Mouse (Mus musculus) heart, postnatal 0 days (tissue): ENCODE data around the gene Gm21992. TPM values are rescaled to one million over a fixed set of nuclear protein-coding genes. Genes with fewer than 3 reads are reported as not detected.

ENCODE experiments used
- ATAC-seq: fragments of 200-750 bp; cut with Nextera tagmentation; 2 replicates; pipeline ENCODE4 v1.8.0; 2017; ENCODE audit warnings: low read depth, moderate number of reproducible peaks, moderate library complexity; ENCODE audit not compliant: insufficient read depth
- DNase-seq: peaks from one replicate; pipeline ENCODE4 v3.0.0-alpha.2; 2016; ENCODE audit warnings: low spot score
- H3K27ac ChIP-seq: fragments of 300-500 bp; sonication (generic); 2 replicates; pipeline ENCODE4 v1.5.1; 2014; ENCODE audit warnings: low read depth, mild to moderate bottlenecking
- H3K27me3 ChIP-seq: fragments of 300-500 bp; sonication (generic); 2 replicates; pipeline ENCODE4 v1.6.1; 2014; ENCODE audit warnings: low read length, mixed read lengths; ENCODE audit not compliant: control insufficient read depth, insufficient read depth
- H3K36me3 ChIP-seq: fragments of 300-500 bp; sonication (generic); replicated peaks from 2 replicates; pipeline ENCODE4 v1.6.1; 2014; ENCODE audit warnings: low read length, mixed read lengths; ENCODE audit not compliant: control insufficient read depth, insufficient read depth
- H3K4me1 ChIP-seq: fragments of 300-500 bp; sonication (generic); 2 replicates; pipeline ENCODE4 v1.6.1; 2014; ENCODE audit warnings: antibody characterized with exemption; ENCODE audit not compliant: control insufficient read depth, insufficient read depth
- H3K4me2 ChIP-seq: fragments of 300-500 bp; sonication (generic); 2 replicates; pipeline ENCODE4 v1.6.1; 2014; ENCODE audit warnings: low read depth, mild to moderate bottlenecking, low read length, moderate library complexity
- H3K4me3 ChIP-seq: fragments of 300-500 bp; sonication (generic); 2 replicates; pipeline ENCODE4 v1.5.1; 2014; ENCODE audit warnings: low read depth, low read length
- H3K9ac ChIP-seq: fragments of 300-500 bp; sonication (generic); replicated peaks from 2 replicates; pipeline ENCODE4 v1.6.1; 2014; ENCODE audit warnings: low read depth, low read length, mixed read lengths
- H3K9me3 ChIP-seq: fragments of 300-500 bp; sonication (generic); replicated peaks from 2 replicates; pipeline ENCODE4 v1.6.1; 2016; ENCODE audit warnings: low read length; ENCODE audit not compliant: control insufficient read depth
- CTCF ChIP-seq: IDR thresholded peaks from 2 replicates; pipeline ENCODE4 v1.5.1; 2016; ENCODE audit warnings: antibody characterized with exemption, control low read depth, low read depth
- EP300 ChIP-seq: IDR thresholded peaks from 2 replicates; pipeline ENCODE4 v1.6.1; 2016; ENCODE audit warnings: antibody characterized with exemption, low read depth
- WGBS: fragments of 180-500 bp; shearing (Covaris S2); extraction: QIAGEN DNeasy Blood & Tissue Kit; methylation state at CpG from one replicate; pipeline ENCODE4 v1.1.7; 2014; 5-methylcytosine and 5-hydroxymethylcytosine counted together
- polyA plus RNA-seq: library from polyadenylated mRNA; unstranded; fragments of >200 nt; fragmentation: Nextera tagmentation; extraction: Ambion mirVana; gene quantifications from 2 replicates; pipeline ENCODE4 v1.2.1, GENCODE M21; 2015
- total RNA-seq: library from RNA; depleted of rRNA; stranded (reverse); fragments of >200 nt; gene quantifications from 2 replicates; pipeline ENCODE4 v1.2.3, GENCODE M21; 2014; ENCODE audit warnings: low replicate concordance; rRNA removed

The Gm21992 gene
- total RNA-seq (3.7 and 12.4 TPM in 2 replicates), polyA plus RNA-seq (17.6 and 21.6 TPM in 2 replicates)

DNA sequence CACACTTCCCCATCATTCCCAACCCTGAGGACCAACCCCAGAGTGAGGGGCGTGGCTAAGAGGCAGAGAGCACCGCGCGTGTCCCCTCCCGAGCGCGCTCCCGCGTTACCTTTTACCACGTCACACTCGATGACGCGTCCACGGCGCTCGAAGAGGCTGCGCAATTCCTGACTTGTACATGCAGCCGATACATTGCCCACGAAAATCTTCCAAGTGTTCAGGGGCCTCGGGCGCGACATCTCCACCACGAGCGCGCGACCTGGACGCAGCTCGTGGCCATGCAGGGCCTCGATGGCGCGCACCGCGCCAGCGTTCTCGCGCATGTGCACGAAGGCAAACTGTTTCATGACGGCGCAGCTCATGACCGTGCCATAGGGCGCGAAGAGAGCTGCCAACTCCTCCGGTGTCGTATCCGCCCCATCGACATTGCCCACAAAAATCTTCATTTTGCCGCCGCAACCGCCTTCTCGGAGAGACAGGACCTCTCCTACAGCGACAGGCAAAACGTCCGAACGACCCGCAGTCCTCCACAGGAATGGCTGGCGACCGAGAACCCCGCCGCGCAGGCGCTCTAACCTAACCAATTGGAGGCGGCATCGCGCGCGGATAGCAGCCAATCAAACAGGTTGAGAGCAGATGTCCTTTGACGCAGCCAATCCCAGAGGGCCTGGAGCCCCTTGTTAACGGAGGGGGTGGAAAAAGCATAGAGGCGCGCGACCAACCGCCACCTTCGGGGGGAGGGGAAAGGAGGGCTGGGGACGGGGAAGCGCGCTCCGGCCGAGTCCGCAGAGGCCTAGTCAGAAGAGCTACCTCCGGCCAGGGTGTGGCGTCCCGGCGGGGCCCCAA, at the start of gene Gm21992, which contains the start of gene Rbm14:
Gene Gm21992, minus strand, starts transcription at position 550 of the 846 bp plus-strand sequence.
Gene Rbm14, minus strand, starts transcription at position 572 of the 846 bp plus-strand sequence.
- peak within 1 kb of the TSS; percentile 77 for H3K4me3 ChIP-seq
- ATAC-seq (peak; percentile 98), DNase-seq (peak; percentile 99)
- H3K36me3 ChIP-seq, result no peaks in the 10 kb centered on the region
- H3K9ac ChIP-seq, result peak within 1 kb of the TSS; percentile 70
- under 1% methylated on average over 83 of the region's 83 CpGs for WGBS
- H3K9me3 ChIP-seq, result no peaks in the 10 kb centered on the region
- no peaks in the 10 kb centered on the region for H3K27me3 ChIP-seq
- H3K27ac ChIP-seq, result peak within 1 kb of the TSS; percentile 93
- H3K4me1 ChIP-seq, result peaks cover 18% of the 10 kb centered on the region; the same call in 1 of the 2 replicates
- TF ChIP-seq CTCF (no peak), EP300 (peak; percentile 24; the same call in 1 of the 2 replicates)
- peak within 1 kb of the TSS; percentile 99 for H3K4me2 ChIP-seq

DNA sequence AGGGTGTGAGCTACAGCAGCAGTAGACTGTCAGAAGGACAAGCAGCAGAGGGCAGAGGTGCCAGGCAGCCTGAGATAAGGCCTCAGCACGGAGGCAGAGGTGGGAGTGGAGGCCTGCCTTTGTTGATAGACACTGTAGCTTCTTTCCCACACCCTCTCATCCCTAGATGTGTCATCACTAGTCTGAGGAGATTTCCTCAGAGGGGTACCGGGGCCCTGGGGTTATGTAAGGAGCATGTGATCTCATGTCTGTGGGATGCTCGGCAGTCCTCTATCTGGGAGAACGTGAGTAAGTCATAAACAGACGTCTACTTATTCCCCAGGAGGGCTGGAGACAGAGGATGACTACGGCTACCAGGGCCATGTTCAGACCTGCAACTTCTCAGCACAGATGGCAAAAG, 47.7 kb upstream of the Gm21992 start:
- Histone ChIP-seq H3K9ac (no peak overlapping the region), H3K27me3 (no peaks in the 10 kb centered on the region), H3K9me3 (no peaks in the 10 kb centered on the region), H3K4me2 (no peak overlapping the region), H3K36me3 (peaks cover 4% of the 10 kb centered on the region; the same call in 1 of the 2 replicates), H3K4me3 (no peak overlapping the region), H3K27ac (no peak overlapping the region), H3K4me1 (0 out of 2 replicates have a peak, but pooled peaks cover 6% of the 10 kb centered on the region)
- no peak for TF ChIP-seq CTCF
- no peak for TF ChIP-seq EP300
- DNase-seq (no peak), ATAC-seq (no peak)
- 33% methylated on average over 6 of the region's 6 CpGs for WGBS

GRCm38 (mm10) chr19:4855951-4856350, 44.5 kb upstream of the Gm21992 start:
- 0 out of 2 replicates have a peak, but pooled peaks cover 6% of the 10 kb centered on the region for H3K4me1 ChIP-seq
- no peak overlapping the region for H3K27ac ChIP-seq
- H3K4me3 ChIP-seq, result peak overlapping the region; percentile 56; the same call in 1 of the 2 replicates
- ATAC-seq, result no peak
- TF ChIP-seq CTCF (no peak), EP300 (no peak)
- 80% methylated on average over 4 of the region's 4 CpGs for WGBS
- H3K9me3 ChIP-seq, result no peaks in the 10 kb centered on the region
- no peaks in the 10 kb centered on the region for H3K27me3 ChIP-seq
- peak overlapping the region; percentile 95 for H3K4me2 ChIP-seq
- no peak for DNase-seq
- no peaks in the 10 kb centered on the region; the same call in 1 of the 2 replicates for H3K36me3 ChIP-seq
- no peak overlapping the region for H3K9ac ChIP-seq

- peak overlapping the region; percentile 56; the same call in 1 of the 2 replicates for H3K27ac ChIP-seq
Observed at GRCm38 (mm10) chr19:4855470-4855820, 44.0 kb upstream of the Gm21992 start.

GRCm38 (mm10) chr19:4854552-4855469, 43.4 kb upstream of the Gm21992 start, which contains the start of gene Ctsf:
Ctsf (plus strand) TSS chr19:4855130.
- DNase-seq (peak; percentile 79), ATAC-seq (peak; percentile 92)
- H3K9ac ChIP-seq, result peak within 1 kb of the TSS; percentile 56
- peak within 1 kb of the TSS; percentile 56 for H3K4me3 ChIP-seq
- no peaks in the 10 kb centered on the region for H3K36me3 ChIP-seq
- peak within 1 kb of the TSS; percentile 56; the same call in 1 of the 2 replicates for H3K27ac ChIP-seq
- H3K4me1 ChIP-seq, result 0 out of 2 replicates have a peak, but pooled peaks cover 6% of the 10 kb centered on the region
- 3% methylated on average over 45 of the region's 45 CpGs for WGBS
- H3K9me3 ChIP-seq, result no peaks in the 10 kb centered on the region
- H3K27me3 ChIP-seq, result no peaks in the 10 kb centered on the region
- TF ChIP-seq CTCF, result no peak
- no peak for TF ChIP-seq EP300
- peak within 1 kb of the TSS; percentile 95 for H3K4me2 ChIP-seq

More at GRCm38 (mm10) chr19:4855470-4855820, 44.0 kb upstream of the Gm21992 start:
- H3K4me3 ChIP-seq, result peak overlapping the region; percentile 56
- 2% methylated on average over 14 of the region's 14 CpGs for WGBS
- DNase-seq (no peak), ATAC-seq (no peak; the same call in 1 of the 2 replicates)
- H3K4me1 ChIP-seq, result 0 out of 2 replicates have a peak, but pooled peaks cover 6% of the 10 kb centered on the region
- TF ChIP-seq CTCF, result no peak
- TF ChIP-seq EP300, result no peak
- H3K27me3 ChIP-seq, result no peaks in the 10 kb centered on the region
- H3K4me2 ChIP-seq, result peak overlapping the region; percentile 95
- no peaks in the 10 kb centered on the region for H3K9me3 ChIP-seq
- H3K36me3 ChIP-seq, result no peaks in the 10 kb centered on the region; the same call in 1 of the 2 replicates
- H3K9ac ChIP-seq, result peak overlapping the region; percentile 56
